Mouse (Mus musculus) gastrocnemius, adult 2 months (tissue): ENCODE measurements around the gene Anapc15-ps. TPM values are rescaled to one million over a fixed set of nuclear protein-coding genes. Genes with fewer than 3 reads are reported as not detected.
"Not testable (repeated sequence)": the region's sequence is repeated elsewhere in the genome, so short reads cannot be mapped to it uniquely, and the experiment has no call there.

ENCODE experiments used
- DNase-seq: peaks from one replicate; pipeline ENCODE4 v3.0.0; 2022
- H3K27ac ChIP-seq: fragments of 200-600 bp; 2 replicates; pipeline ENCODE4 v1.8.1; 2022; ENCODE audit warnings: mild to moderate bottlenecking
- H3K4me3 ChIP-seq: fragments of 200-600 bp; 2 replicates; pipeline ENCODE4 v1.8.1; 2022; ENCODE audit warnings: mild to moderate bottlenecking, moderate library complexity
- CTCF ChIP-seq: fragments of 200-600 bp; IDR thresholded peaks from 2 replicates; pipeline ENCODE4 v1.8.1; 2022; ENCODE audit warnings: antibody characterized with exemption, mild to moderate bottlenecking, moderate library complexity
- intact Hi-C: fragments of 180-260 bp; cut with DNase I; formaldehyde crosslinking; loops from one replicate; pipeline ENCODE4 v1.15.1; 2025
- total RNA-seq, 2 experiments: library from RNA; stranded (reverse); gene quantifications; 2 replicates each; pipeline ENCODE4 v1.2.3; 2021

Gene Anapc15-ps
- total RNA-seq, 2 experiments from 2014 or later: not detected

DNA sequence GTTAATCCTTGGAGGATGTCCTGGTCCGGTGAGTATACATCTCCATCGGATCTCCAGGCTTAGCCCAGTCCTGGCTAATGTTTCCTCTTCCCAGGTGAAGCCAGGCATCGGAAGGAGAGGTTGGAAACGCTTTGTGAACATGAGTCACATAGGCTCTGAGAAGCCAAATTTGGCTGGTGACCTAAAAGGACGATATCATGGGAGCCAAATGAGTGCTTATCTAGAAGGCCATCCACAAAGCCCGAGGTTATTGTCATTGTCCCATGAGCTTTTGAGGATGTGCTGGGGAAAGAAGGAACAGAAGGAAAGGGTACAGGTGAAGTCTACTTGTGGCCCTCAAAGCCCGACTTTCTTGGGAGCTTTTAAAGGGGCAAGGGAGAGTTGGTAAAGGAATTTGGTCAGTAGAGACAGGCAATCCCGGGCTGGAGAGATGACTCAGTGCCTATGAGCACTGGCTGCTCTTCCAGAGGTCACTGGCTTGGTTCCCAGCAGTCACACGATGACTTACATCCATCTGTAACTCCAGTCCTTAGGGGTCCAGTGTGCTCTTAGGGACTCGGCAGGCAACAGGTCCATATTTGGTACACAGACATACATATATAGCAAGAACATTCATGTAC, 42.4 kb downstream of the Anapc15-ps start:
- DNase-seq: peak; percentile 56
- peak overlapping the region; percentile 48; the same call in 1 of the 2 replicates for H3K27ac ChIP-seq
- no peak for TF ChIP-seq CTCF
- no peak overlapping the region for H3K4me3 ChIP-seq
- intact Hi-C loops: loop anchor here (2.0 kb wide), 1 partner anchor 56 kb away; no protein-coding TSS in a partner anchor

- DNase-seq, H3K4me3 ChIP-seq: not testable (repeated sequence)
- intact Hi-C loops: loop anchor here (2.0 kb wide), 1 partner anchor 55 kb away; no protein-coding TSS in a partner anchor
- peak overlapping the region; percentile 48; the same call in 1 of the 2 replicates for H3K27ac ChIP-seq
Measured at GRCm38 (mm10) chr10:95630166-95630565, 43.1 kb downstream of the Anapc15-ps start.

DNA sequence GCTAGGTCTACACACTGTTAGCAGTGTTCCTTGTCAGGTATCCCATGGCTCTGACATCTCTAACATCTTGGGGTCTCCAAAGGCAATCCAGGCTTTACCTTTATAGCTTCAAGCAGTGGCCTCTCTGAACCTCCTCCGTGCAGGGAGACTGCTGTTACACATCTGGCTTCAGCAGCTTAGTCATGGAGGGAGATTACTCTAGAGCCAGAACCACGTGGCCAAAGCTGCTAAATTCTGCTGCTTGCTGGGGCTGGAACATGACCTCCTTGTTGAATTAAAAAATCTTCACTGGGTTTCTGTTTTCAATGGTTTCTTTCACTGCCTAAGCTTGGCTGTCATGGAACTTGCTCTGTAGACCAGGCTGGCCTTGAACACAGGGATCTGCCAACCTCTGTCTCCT, 44.9 kb downstream of the Anapc15-ps start:
- no peak for TF ChIP-seq CTCF
- intact Hi-C loops: no loop called here
- H3K4me3 ChIP-seq: no peak overlapping the region
- H3K27ac ChIP-seq: no peak overlapping the region
- DNase-seq: no peak

- TF ChIP-seq CTCF: no peak
- Histone ChIP-seq H3K4me3 (no peak overlapping the region), H3K27ac (no peak overlapping the region)
- DNase-seq: no peak
- intact Hi-C loops: no loop called here
Measured at GRCm38 (mm10) chr10:95627381-95627780, 45.9 kb downstream of the Anapc15-ps start.

GRCm38 (mm10) chr10:95625300-95625699, 48.0 kb downstream of the Anapc15-ps start:
- TF ChIP-seq CTCF: no peak
- intact Hi-C loops: no loop called here
- Histone ChIP-seq H3K27ac (no peak overlapping the region), H3K4me3 (no peak overlapping the region)
- no peak for DNase-seq

DNA sequence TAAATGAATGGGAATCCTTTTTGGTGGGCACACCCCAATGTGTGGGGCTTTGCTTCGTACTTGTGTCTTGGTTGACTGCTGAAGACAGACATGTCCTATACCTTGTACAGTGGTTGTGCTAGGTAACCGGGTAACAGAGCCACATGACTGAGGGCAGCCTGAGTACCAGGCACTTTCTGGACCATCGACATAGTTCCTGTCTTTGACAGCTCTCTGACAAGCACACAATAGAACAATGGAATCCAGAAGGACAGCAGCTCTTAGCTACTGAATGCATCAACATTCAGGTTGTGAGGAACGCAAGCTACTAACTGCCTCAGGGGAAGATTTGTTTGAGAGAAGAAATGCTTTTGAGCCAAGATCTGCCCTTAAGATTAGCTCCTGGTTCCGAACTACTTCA, 49.2 kb downstream of the Anapc15-ps start:
- Histone ChIP-seq H3K27ac (no peak overlapping the region), H3K4me3 (no peak overlapping the region)
- no peak for TF ChIP-seq CTCF
- DNase-seq: no peak
- intact Hi-C loops: no loop called here

DNA sequence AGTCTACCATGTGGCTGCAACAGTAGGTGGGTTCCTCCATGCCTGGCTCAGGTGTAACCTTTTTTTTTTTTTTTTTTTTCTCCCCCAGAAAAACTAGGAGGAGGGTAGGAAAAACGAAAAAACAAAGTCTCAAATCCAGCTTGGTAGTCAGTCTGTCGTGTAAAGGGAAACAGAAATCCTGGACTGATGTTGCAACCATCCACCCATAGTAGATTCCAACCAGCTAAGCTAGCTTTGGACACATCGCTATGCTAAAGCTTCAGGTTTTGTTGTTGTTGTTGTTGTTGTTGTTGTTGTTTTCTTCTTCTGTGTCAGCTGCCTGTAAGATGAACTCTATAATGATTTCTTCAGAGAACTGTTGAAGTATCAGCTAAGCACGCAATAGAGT, 49.7 kb downstream of the Anapc15-ps start:
- TF ChIP-seq CTCF: no peak
- H3K4me3 ChIP-seq: no peak overlapping the region
- no peak for DNase-seq
- H3K27ac ChIP-seq: no peak overlapping the region
- intact Hi-C loops: no loop called here

Other genes with a start within 250 kb of the Anapc15-ps start
- gene Mrpl42, start 171.5 kb downstream of the Anapc15-ps start, total RNA-seq: 100 to 1,000 TPM; 307 to 392 TPM
- 10 to 100 TPM; 71.3 to 75.6 TPM for gene Ube2n, start 158.3 kb downstream of the Anapc15-ps start, total RNA-seq
- 100 to 1,000 TPM; 182 to 332 TPM for gene Nudt4, start 109.3 kb downstream of the Anapc15-ps start, total RNA-seq
- 1 to 10 TPM in 1 of 2 experiments, under 1 TPM in 1; 0.66 to 1.4 TPM for gene Gm33543, start 169.5 kb upstream of the Anapc15-ps start, total RNA-seq